Comparison of ENCODE assay signal across 9 mouse cellular contexts in the genomic region with DNA sequence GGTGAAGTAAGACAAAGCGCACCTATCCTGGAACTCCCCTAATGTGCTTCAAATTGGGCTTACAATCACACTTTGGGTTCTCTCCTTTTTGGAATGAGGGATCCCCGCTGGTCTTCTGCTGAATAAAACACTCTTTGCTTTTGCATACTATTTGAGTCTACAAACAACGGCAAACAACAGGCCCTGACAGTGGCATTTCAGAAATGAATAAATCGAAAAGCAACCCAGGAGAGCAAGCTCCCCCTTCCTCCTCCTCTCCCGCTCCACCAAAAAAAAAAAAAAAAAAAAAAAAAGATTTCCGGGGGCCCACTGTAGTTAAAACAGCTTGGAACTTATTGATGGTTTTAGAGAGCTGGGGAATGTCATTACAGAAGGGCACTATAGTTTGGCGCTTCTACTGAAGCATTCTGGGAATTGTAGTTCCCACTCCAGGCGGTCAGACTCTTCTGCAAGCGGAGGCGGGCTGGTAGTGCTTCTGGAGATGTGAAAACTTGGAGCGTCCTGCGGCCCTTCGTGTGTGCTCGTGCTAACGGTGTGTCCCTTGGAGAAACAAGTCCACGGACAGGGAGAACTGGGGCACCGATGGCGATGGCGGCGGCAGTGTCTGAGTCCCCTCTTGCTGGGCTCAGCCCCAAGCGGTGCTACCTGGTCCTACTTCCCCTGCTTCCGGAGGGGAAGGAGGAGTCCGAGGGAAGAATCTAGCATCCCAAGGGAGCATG. TPM values are rescaled to one million over a fixed set of nuclear protein-coding genes. Genes with fewer than 3 reads are reported as not detected.
DNase-seq lines count a peak whose midpoint lies in the region; ATAC-seq and TF ChIP-seq lines count a peak whose summit lies in the region.
"Had no signal": no experiment of that assay in that cellular context is flagged by ENCODE, and none has a peak within 500 bp of the region (broad histone marks: within the 10 kb centered on the region; RNA-seq: fewer than 3 reads in every experiment).

A gene (plus strand): TSS at position 443 of the 719 bp plus-strand sequence.

- 13% methylated on average over 23 of the region's 23 CpGs for WGBS in heart, embryonic 13.5 days
- WGBS in kidney, embryonic 16.5 days, result 12% methylated on average over 23 of the region's 23 CpGs
- 12% methylated on average over 23 of the region's 23 CpGs for WGBS in limb, embryonic 14.5 days
- 12% methylated on average over 23 of the region's 23 CpGs for WGBS in midbrain, embryonic 14.5 days

- H3K4me2 ChIP-seq in heart, embryonic 13.5 days, result peak within 1 kb of the TSS; percentile 71
- peak within 1 kb of the TSS; percentile 54 for H3K4me2 ChIP-seq in kidney, embryonic 16.5 days (replicated peaks; ENCODE audit: low read depth, low read length)
- peak within 1 kb of the TSS; percentile 49 for H3K4me2 ChIP-seq in limb, embryonic 14.5 days (replicated peaks; ENCODE audit: low read depth, low read length, severe bottlenecking)
- H3K4me2 ChIP-seq in midbrain, embryonic 14.5 days (ENCODE audit: low read length), result peak within 1 kb of the TSS; percentile 56

- no peak within 1 kb of the TSS for H3K27ac ChIP-seq in embryonic fibroblast, embryonic 13.5 days (ENCODE audit: insufficient read depth, low read length)
- peak within 1 kb of the TSS; percentile 48; the same call in 1 of the 2 replicates for H3K27ac ChIP-seq in heart, embryonic 13.5 days (replicated peaks)
- H3K27ac ChIP-seq in kidney, embryonic 16.5 days (ENCODE audit: low read length), result peak within 1 kb of the TSS; percentile 76; the same call in 1 of the 2 replicates
- H3K27ac ChIP-seq in limb, embryonic 14.5 days (replicated peaks; ENCODE audit: low read depth, low read length), result no peak within 1 kb of the TSS; the same call in 1 of the 2 replicates
- H3K27ac ChIP-seq in midbrain, embryonic 14.5 days (replicated peaks; ENCODE audit: low read depth, low read length), result 0 out of 2 replicates have a peak within 1 kb of the TSS, but pooled peaks have one; percentile 26

- peak; percentile 22; the same call in 1 of the 2 replicates for TF ChIP-seq CTCF in brain, embryonic 14.5 days (IDR thresholded peaks at IDR 0.05; ENCODE audit: borderline replicate concordance, extremely low read depth, insufficient read depth, insufficient read length)
- no peak for TF ChIP-seq CTCF in embryonic fibroblast, embryonic 13.5 days (IDR thresholded peaks at IDR 0.05; ENCODE audit: borderline replicate concordance, insufficient read depth, low read length)

- H3K4me1 ChIP-seq in embryonic fibroblast, embryonic 13.5 days (ENCODE audit: control insufficient read depth, insufficient read depth, low read length), result no peaks in the 10 kb centered on the region
- peaks cover 14% of the 10 kb centered on the region; the same call in 1 of the 2 replicates for H3K4me1 ChIP-seq in heart, embryonic 13.5 days
- no peaks in the 10 kb centered on the region; the same call in 1 of the 2 replicates for H3K4me1 ChIP-seq in kidney, embryonic 16.5 days (ENCODE audit: insufficient read depth, low read length)
- no peaks in the 10 kb centered on the region for H3K4me1 ChIP-seq in limb, embryonic 14.5 days (ENCODE audit: control insufficient read depth, insufficient read depth, low read length)
- H3K4me1 ChIP-seq in midbrain, embryonic 14.5 days (ENCODE audit: control insufficient read depth, insufficient read depth, low read length), result no peaks in the 10 kb centered on the region

- no peak; the same call in 1 of the 2 replicates for ATAC-seq in heart, embryonic 13.5 days (ENCODE audit: extremely low read depth, insufficient number of reproducible peaks, low FRiP score, low TSS enrichment)
- ATAC-seq in kidney, embryonic 16.5 days (ENCODE audit: low FRiP score, low TSS enrichment), result peak; percentile 94
- ATAC-seq in limb, embryonic 14.5 days (ENCODE audit: low FRiP score, low read depth), result peak; percentile 95
- ATAC-seq in midbrain, embryonic 14.5 days (ENCODE audit: low FRiP score, low TSS enrichment), result peak; percentile 86

- H3K27me3 ChIP-seq in heart, embryonic 13.5 days (replicated peaks), result no peaks in the 10 kb centered on the region
- no peaks in the 10 kb centered on the region for H3K27me3 ChIP-seq in kidney, embryonic 16.5 days (ENCODE audit: insufficient read depth, low read length)
- no peaks in the 10 kb centered on the region for H3K27me3 ChIP-seq in limb, embryonic 14.5 days (ENCODE audit: control insufficient read depth, insufficient read depth, low read length)
- H3K27me3 ChIP-seq in midbrain, embryonic 14.5 days (ENCODE audit: control insufficient read depth, insufficient read depth, low read length), result no peaks in the 10 kb centered on the region
- H3K27me3 ChIP-seq: CH12.LX had no signal

- H3K36me3 ChIP-seq in heart, embryonic 13.5 days, result no peaks in the 10 kb centered on the region
- H3K36me3 ChIP-seq in kidney, embryonic 16.5 days (ENCODE audit: insufficient read depth, low read length), result no peaks in the 10 kb centered on the region
- H3K36me3 ChIP-seq in limb, embryonic 14.5 days (ENCODE audit: control insufficient read depth, insufficient read depth, low read length), result no peaks in the 10 kb centered on the region
- H3K36me3 ChIP-seq in midbrain, embryonic 14.5 days (ENCODE audit: control insufficient read depth, insufficient read depth, low read length), result no peaks in the 10 kb centered on the region

- DNase-seq in B cell, adult 2 months, result peak; percentile 37
- peak; percentile 92 for DNase-seq in brain, embryonic 14.5 days (ENCODE audit: low read depth)
- peak; percentile 91 for DNase-seq in limb, embryonic 14.5 days (ENCODE audit: low spot score)
- peak; percentile 90 for DNase-seq in midbrain, embryonic 14.5 days
- DNase-seq in spleen, postnatal 36 days (ENCODE audit: low spot score in 2 of 2), result peak; percentile 10 to 11

- no peaks in the 10 kb centered on the region for H3K9me3 ChIP-seq in heart, embryonic 13.5 days
- peaks cover 3% of the 10 kb centered on the region; the same call in 1 of the 2 replicates for H3K9me3 ChIP-seq in kidney, embryonic 16.5 days (ENCODE audit: low read length)
- no peaks in the 10 kb centered on the region for H3K9me3 ChIP-seq in limb, embryonic 14.5 days (ENCODE audit: control insufficient read depth, low read length)
- H3K9me3 ChIP-seq in midbrain, embryonic 14.5 days (ENCODE audit: control insufficient read depth, low read length), result no peaks in the 10 kb centered on the region

- no peak for TF ChIP-seq POLR2A in brain, embryonic 14.5 days (IDR thresholded peaks at IDR 0.05; ENCODE audit: borderline replicate concordance, extremely low read depth, insufficient read depth, insufficient read length, poor library complexity, severe bottlenecking)
- TF ChIP-seq POLR2A in embryonic fibroblast, embryonic 13.5 days (IDR thresholded peaks at IDR 0.05; ENCODE audit: low read depth, low read length), result peak; percentile 46
- 0 out of 2 replicates have a peak, but pooled peaks have one; percentile 29 for TF ChIP-seq POLR2A in limb, embryonic 14.5 days (IDR thresholded peaks at IDR 0.05; ENCODE audit: borderline replicate concordance, extremely low read depth, insufficient read depth, insufficient read length)

- H3K9ac ChIP-seq in heart, embryonic 13.5 days, result peak within 1 kb of the TSS; percentile 80
- H3K9ac ChIP-seq in kidney, embryonic 16.5 days (replicated peaks; ENCODE audit: low read length), result peak within 1 kb of the TSS; percentile 79
- H3K9ac ChIP-seq in limb, embryonic 14.5 days (ENCODE audit: low read depth, low read length, severe bottlenecking), result peak within 1 kb of the TSS; percentile 69
- peak within 1 kb of the TSS; percentile 61 for H3K9ac ChIP-seq in midbrain, embryonic 14.5 days (replicated peaks; ENCODE audit: low read length)

- H3K4me3 ChIP-seq in embryonic fibroblast, embryonic 13.5 days (ENCODE audit: insufficient read depth, low read length), result peak within 1 kb of the TSS; percentile 53
- peak within 1 kb of the TSS; percentile 73 for H3K4me3 ChIP-seq in heart, embryonic 13.5 days
- peak within 1 kb of the TSS; percentile 71 for H3K4me3 ChIP-seq in kidney, embryonic 16.5 days (ENCODE audit: low read length)
- H3K4me3 ChIP-seq in limb, embryonic 14.5 days (replicated peaks; ENCODE audit: low read length), result peak within 1 kb of the TSS; percentile 57
- peak within 1 kb of the TSS; percentile 54 for H3K4me3 ChIP-seq in midbrain, embryonic 14.5 days (replicated peaks; ENCODE audit: low read depth, low read length)

RNA-seq across cellular contexts. Expression of the gene that starts here (rescaled TPM):
- 2.1 and 2.5 TPM in 2 replicates for polyA plus RNA-seq in brain, embryonic 14.5 days (2012; rRNA removed)
- 1.0 and 2.5 TPM in 2 replicates for polyA plus RNA-seq in embryonic fibroblast, embryonic 13.5 days (2011; ENCODE audit: insufficient read length, low read depth, missing spikeins)
- polyA plus RNA-seq in heart, embryonic 13.5 days (2015; fragmentation: Nextera tagmentation; extraction: Ambion mirVana), result 3.1 and 3.2 TPM in 2 replicates
- 6.1 and 6.9 TPM in 2 replicates for polyA plus RNA-seq in kidney, embryonic 16.5 days (2015; fragmentation: Nextera tagmentation; extraction: Ambion mirVana)
- polyA plus RNA-seq in limb, embryonic 14.5 days (2012; rRNA removed), result 3.2 and 3.5 TPM in 2 replicates
- polyA plus RNA-seq in limb, embryonic 14.5 days (2014; fragmentation: Nextera tagmentation; extraction: Ambion mirVana), result 4.0 and 5.0 TPM in 2 replicates
- polyA plus RNA-seq in midbrain, embryonic 14.5 days (2014; fragmentation: Nextera tagmentation; extraction: Ambion mirVana), result 2.5 and 4.3 TPM in 2 replicates

Comparison
In these comparisons a context has a peak if more than half of its experiments do, and no peak if none do; other contexts are left out.
1. DNase-seq: peak in every context shown above with its lines; median percentile 92 in brain, embryonic 14.5 days; 91 in limb, embryonic 14.5 days; 90 in midbrain, embryonic 14.5 days; 37 in B cell, adult 2 months; 10 in spleen, postnatal 36 days.
2. H3K27ac ChIP-seq: peak in heart, embryonic 13.5 days (single experiment), kidney, embryonic 16.5 days (single experiment) and midbrain, embryonic 14.5 days (single experiment); none in embryonic fibroblast, embryonic 13.5 days (single experiment) and limb, embryonic 14.5 days (single experiment).
3. Peak in every context shown above with its lines, with median percentiles within 50 percentile points of each other: H3K4me3 ChIP-seq, H3K4me2 ChIP-seq and H3K9ac ChIP-seq.